Mouse (Mus musculus) hindbrain, postnatal 0 days (tissue): ENCODE measurements around the gene Mical2. TPM values are rescaled to one million over a fixed set of nuclear protein-coding genes. Genes with fewer than 3 reads are reported as not detected.

Experiments
- ATAC-seq: fragments of 200-750 bp; cut with Nextera tagmentation; 2 replicates; pipeline ENCODE4 v1.8.0; 2017; ENCODE audit warnings: mild to moderate bottlenecking, moderate TSS enrichment, moderate library complexity
- DNase-seq: peaks from one replicate; pipeline ENCODE4 v3.0.0-alpha.2; 2015; ENCODE audit warnings: low spot score
- H3K27ac ChIP-seq: fragments of 300-500 bp; sonication (generic); 2 replicates; pipeline ENCODE4 v1.5.1; 2014; ENCODE audit warnings: mild to moderate bottlenecking
- H3K27me3 ChIP-seq: fragments of 300-500 bp; sonication (generic); 2 replicates; pipeline ENCODE4 v1.6.1; 2014; ENCODE audit warnings: low read length, mixed read lengths; ENCODE audit not compliant: insufficient read depth
- H3K36me3 ChIP-seq: fragments of 300-500 bp; sonication (generic); 2 replicates; pipeline ENCODE4 v1.6.1; 2014; ENCODE audit warnings: low read length, mixed read lengths; ENCODE audit not compliant: insufficient read depth
- H3K4me1 ChIP-seq: fragments of 300-500 bp; sonication (generic); 2 replicates; pipeline ENCODE4 v1.6.1; 2014; ENCODE audit warnings: antibody characterized with exemption, low read length, mixed read lengths; ENCODE audit not compliant: insufficient read depth
- H3K4me2 ChIP-seq: fragments of 300-500 bp; sonication (generic); 2 replicates; pipeline ENCODE4 v1.6.1; 2014; ENCODE audit warnings: low read depth, mild to moderate bottlenecking, low read length, moderate library complexity, mixed read lengths
- H3K4me3 ChIP-seq: fragments of 300-500 bp; sonication (generic); 2 replicates; pipeline ENCODE4 v1.5.1; 2014; ENCODE audit warnings: low read length
- H3K9ac ChIP-seq: fragments of 300-500 bp; sonication (generic); replicated peaks from 2 replicates; pipeline ENCODE4 v1.6.1; 2014; ENCODE audit warnings: mild to moderate bottlenecking, low read length, moderate library complexity, mixed read lengths
- H3K9me3 ChIP-seq: fragments of 300-500 bp; sonication (generic); 2 replicates; pipeline ENCODE4 v1.6.1; 2016; ENCODE audit warnings: low read length, mixed read lengths
- CTCF ChIP-seq: IDR thresholded peaks from 2 replicates; pipeline ENCODE4 v1.5.1; 2016; ENCODE audit warnings: antibody characterized with exemption, control low read depth, low read depth
- WGBS: fragments of 180-500 bp; shearing (Covaris S2); extraction: QIAGEN DNeasy Blood & Tissue Kit; methylation state at CpG from one replicate; pipeline ENCODE4 v1.1.7; 2014; 5-methylcytosine and 5-hydroxymethylcytosine counted together
- polyA plus RNA-seq: library from polyadenylated mRNA; unstranded; fragments of >200 nt; fragmentation: Nextera tagmentation; extraction: Ambion mirVana; gene quantifications from 2 replicates; pipeline ENCODE4 v1.2.1, GENCODE M21; 2015
- total RNA-seq: library from RNA; depleted of rRNA; stranded (reverse); fragments of >200 nt; gene quantifications from 2 replicates; pipeline ENCODE4 v1.2.3, GENCODE M21; 2014

The Mical2 gene
- total and polyA plus RNA-seq, 2 experiments from 2014 or later = 6.4 to 16.5 TPM

- peak overlapping the region; percentile 52 for H3K27ac ChIP-seq
- ATAC-seq (0 out of 2 replicates have a peak, but pooled peaks have one; percentile 18), DNase-seq (peak; percentile 64)
- no peak overlapping the region for H3K4me3 ChIP-seq
- H3K4me1 ChIP-seq = peaks cover 7% of the 10 kb centered on the region
- no peaks in the 10 kb centered on the region for H3K9me3 ChIP-seq
- no peaks in the 10 kb centered on the region for H3K36me3 ChIP-seq
- TF ChIP-seq CTCF = no peak
- H3K27me3 ChIP-seq = no peaks in the 10 kb centered on the region
- H3K4me2 ChIP-seq = peak overlapping the region; percentile 5; the same call in 1 of the 2 replicates
- 64% methylated on average over 15 of the region's 15 CpGs for WGBS
- H3K9ac ChIP-seq = no peak overlapping the region
These were observed 111.1 kb downstream of the Mical2 start for GRCm38 (mm10) chr7:112336769-112337168.

- Histone ChIP-seq H3K9ac (no peak overlapping the region), H3K27ac (peak overlapping the region; percentile 12; the same call in 1 of the 2 replicates), H3K27me3 (no peaks in the 10 kb centered on the region), H3K9me3 (no peaks in the 10 kb centered on the region), H3K36me3 (no peaks in the 10 kb centered on the region), H3K4me3 (no peak overlapping the region), H3K4me1 (peaks cover 7% of the 10 kb centered on the region), H3K4me2 (no peak overlapping the region)
- no peak for TF ChIP-seq CTCF
- 73% methylated on average over 5 of the region's 5 CpGs for WGBS
- no peak for ATAC-seq
- no peak for DNase-seq
These were observed 112.1 kb downstream of the Mical2 start for GRCm38 (mm10) chr7:112337736-112338135.

GRCm38 (mm10) chr7:112341052-112341451 is 115.4 kb downstream of the Mical2 start:
- DNase-seq = no peak
- no peaks in the 10 kb centered on the region for H3K9me3 ChIP-seq
- ATAC-seq = no peak
- 71% methylated on average over 3 of the region's 3 CpGs for WGBS
- peaks cover 4% of the 10 kb centered on the region for H3K4me1 ChIP-seq
- no peak overlapping the region for H3K9ac ChIP-seq
- H3K4me3 ChIP-seq = no peak overlapping the region
- no peak for TF ChIP-seq CTCF
- no peak overlapping the region for H3K27ac ChIP-seq
- no peaks in the 10 kb centered on the region for H3K27me3 ChIP-seq
- H3K36me3 ChIP-seq = no peaks in the 10 kb centered on the region
- H3K4me2 ChIP-seq = no peak overlapping the region

- DNase-seq = no peak
- H3K36me3 ChIP-seq = no peaks in the 10 kb centered on the region
- no peaks in the 10 kb centered on the region for H3K4me1 ChIP-seq
- no peak overlapping the region for H3K27ac ChIP-seq
- no peaks in the 10 kb centered on the region for H3K9me3 ChIP-seq
- no peak overlapping the region for H3K4me3 ChIP-seq
- no peaks in the 10 kb centered on the region for H3K27me3 ChIP-seq
- no peak overlapping the region for H3K4me2 ChIP-seq
- WGBS = 61% methylated on average over 1 of the region's 1 CpGs
- H3K9ac ChIP-seq = no peak overlapping the region
- no peak for TF ChIP-seq CTCF
- ATAC-seq = no peak
These were observed 120.0 kb downstream of the Mical2 start for GRCm38 (mm10) chr7:112345687-112346086.

- ATAC-seq (no peak), DNase-seq (no peak)
- no peak for TF ChIP-seq CTCF
- Histone ChIP-seq H3K9me3 (no peaks in the 10 kb centered on the region), H3K4me1 (peaks cover 7% of the 10 kb centered on the region), H3K27me3 (no peaks in the 10 kb centered on the region), H3K9ac (no peak overlapping the region), H3K4me3 (no peak overlapping the region), H3K27ac (no peak overlapping the region), H3K36me3 (no peaks in the 10 kb centered on the region), H3K4me2 (no peak overlapping the region)
- WGBS = 86% methylated on average over 3 of the region's 3 CpGs
These were observed 125.9 kb downstream of the Mical2 start for GRCm38 (mm10) chr7:112351541-112351940.

- no peak overlapping the region for H3K4me2 ChIP-seq
- no peaks in the 10 kb centered on the region for H3K9me3 ChIP-seq
- ATAC-seq (no peak), DNase-seq (no peak)
- no peak overlapping the region for H3K27ac ChIP-seq
- H3K9ac ChIP-seq = no peak overlapping the region
- peaks cover 7% of the 10 kb centered on the region for H3K4me1 ChIP-seq
- 48% methylated on average over 4 of the region's 4 CpGs for WGBS
- H3K36me3 ChIP-seq = no peaks in the 10 kb centered on the region
- no peak overlapping the region for H3K4me3 ChIP-seq
- H3K27me3 ChIP-seq = no peaks in the 10 kb centered on the region
- no peak for TF ChIP-seq CTCF
These were observed 126.3 kb downstream of the Mical2 start for GRCm38 (mm10) chr7:112352005-112352404.

GRCm38 (mm10) chr7:112353011-112353410 is 127.4 kb downstream of the Mical2 start:
- DNase-seq (no peak), ATAC-seq (no peak)
- H3K27ac ChIP-seq = no peak overlapping the region
- H3K4me3 ChIP-seq = no peak overlapping the region
- H3K9me3 ChIP-seq = no peaks in the 10 kb centered on the region
- H3K27me3 ChIP-seq = no peaks in the 10 kb centered on the region
- no peak overlapping the region for H3K4me2 ChIP-seq
- TF ChIP-seq CTCF = no peak
- peaks cover 7% of the 10 kb centered on the region for H3K4me1 ChIP-seq
- H3K9ac ChIP-seq = no peak overlapping the region
- WGBS = 75% methylated on average over 4 of the region's 4 CpGs
- H3K36me3 ChIP-seq = no peaks in the 10 kb centered on the region
